Mouse (Mus musculus): ENCODE results near the gene Snx1.

The Snx1 gene

DNA sequence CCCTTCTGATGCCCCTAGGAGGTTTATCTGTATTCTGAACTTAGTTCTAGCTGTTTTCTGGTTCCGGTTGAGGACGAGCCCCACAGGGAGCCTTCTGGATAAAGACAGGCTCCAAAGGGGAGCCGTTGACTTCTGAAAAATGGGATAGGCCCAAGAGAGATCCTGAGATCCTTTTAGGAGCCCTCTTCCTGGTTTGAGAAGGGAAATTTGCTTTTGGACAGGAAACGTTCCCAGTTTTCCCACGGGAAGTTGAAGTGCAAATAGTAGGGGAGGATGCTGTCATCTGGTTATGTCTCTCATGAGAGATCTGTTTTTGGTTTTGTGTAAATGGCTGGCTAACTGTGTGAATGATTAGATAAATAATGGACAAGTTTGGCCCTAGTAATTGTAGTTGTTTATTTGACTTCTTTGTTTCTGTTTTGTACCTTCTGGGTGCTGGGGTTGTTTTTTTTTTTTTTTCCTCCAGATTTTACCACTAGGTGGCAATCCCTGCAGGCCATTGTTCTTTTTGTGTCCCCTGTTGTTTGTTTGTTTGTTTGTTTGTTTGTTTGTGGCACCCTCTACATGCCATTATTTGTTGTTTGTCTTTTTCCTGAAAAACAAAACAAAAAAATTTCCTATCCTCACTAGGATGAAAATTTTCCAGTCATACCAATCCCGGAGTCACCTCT lies 76.3 kb downstream of the Snx1 start:
- no peak for DNase-seq (ENCODE audit: low spot score)

GRCm38 (mm10) chr9:66043241-66043640 lies 83.1 kb downstream of the Snx1 start:
- DNase-seq (ENCODE audit: low spot score): no peak

- DNase-seq (ENCODE audit: low spot score): no peak
These were observed 84.1 kb downstream of the Snx1 start for GRCm38 (mm10) chr9:66042331-66042730.

GRCm38 (mm10) chr9:66040801-66041200 lies 85.6 kb downstream of the Snx1 start:
- DNase-seq (ENCODE audit: low spot score): no peak

GRCm38 (mm10) chr9:66039290-66039689 lies 87.1 kb downstream of the Snx1 start:
- no peak for DNase-seq (ENCODE audit: low spot score)

- DNase-seq (ENCODE audit: low spot score): no peak
These were observed 87.8 kb downstream of the Snx1 start for GRCm38 (mm10) chr9:66038581-66038980.
